Mouse (Mus musculus) adipose tissue, adult 10 weeks (tissue): ENCODE results near the gene Mapkapk5. TPM values are rescaled to one million over a fixed set of nuclear protein-coding genes. Genes with fewer than 3 reads are reported as not detected.

Experiments used
- polyA plus RNA-seq: library from polyadenylated mRNA; stranded (reverse); fragments of 350-450 nt; fragmentation: Illumina TruSeq; extraction: RNeasy Lipid Tissue Mini Kit (QIAGEN cat#74804); gene quantifications from one replicate; pipeline ENCODE4 v1.2.3, GENCODE M21; 2014; ENCODE audit warnings: low read depth, low replicate concordance

The Mapkapk5 gene
- 58.8 TPM for polyA plus RNA-seq

DNA sequence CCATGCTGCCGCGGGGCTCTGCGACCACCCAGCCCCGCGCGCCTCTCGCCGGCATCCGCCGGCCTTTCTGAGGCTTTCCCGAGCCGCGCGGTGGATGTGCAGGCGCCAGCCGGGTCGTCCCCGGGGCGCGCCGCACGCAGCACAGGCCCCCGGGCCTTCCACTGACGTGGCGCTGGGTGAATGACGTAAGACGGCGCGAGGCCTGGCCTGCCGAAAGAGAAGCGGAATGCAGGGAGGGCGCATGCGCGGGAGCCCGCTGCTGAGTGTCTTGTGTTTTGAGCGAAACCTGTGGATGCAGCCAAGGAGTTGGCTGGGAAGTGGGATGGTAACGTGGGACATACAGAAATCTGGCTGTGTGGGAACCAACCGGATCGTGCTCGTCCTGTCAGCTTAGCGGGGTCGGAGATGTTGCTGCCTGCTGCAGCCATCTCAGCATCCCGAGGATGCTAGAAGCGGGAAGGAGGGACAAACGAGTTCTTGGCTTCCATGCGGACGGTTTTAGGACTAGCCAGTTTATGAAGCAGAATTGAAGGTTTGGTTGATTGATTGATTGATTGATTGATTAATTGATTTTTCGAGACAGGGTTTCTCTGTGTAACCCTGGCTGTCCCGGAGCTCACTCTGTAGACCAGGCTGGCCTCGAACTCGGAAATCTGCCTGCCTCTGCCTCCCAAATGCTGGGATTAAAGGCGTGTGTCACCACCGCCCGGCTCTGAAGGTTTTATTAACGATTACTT, at the start of gene Mapkapk5:
Mapkapk5 (minus strand) TSS at position 113 of the 737 bp plus-strand sequence.

DNA sequence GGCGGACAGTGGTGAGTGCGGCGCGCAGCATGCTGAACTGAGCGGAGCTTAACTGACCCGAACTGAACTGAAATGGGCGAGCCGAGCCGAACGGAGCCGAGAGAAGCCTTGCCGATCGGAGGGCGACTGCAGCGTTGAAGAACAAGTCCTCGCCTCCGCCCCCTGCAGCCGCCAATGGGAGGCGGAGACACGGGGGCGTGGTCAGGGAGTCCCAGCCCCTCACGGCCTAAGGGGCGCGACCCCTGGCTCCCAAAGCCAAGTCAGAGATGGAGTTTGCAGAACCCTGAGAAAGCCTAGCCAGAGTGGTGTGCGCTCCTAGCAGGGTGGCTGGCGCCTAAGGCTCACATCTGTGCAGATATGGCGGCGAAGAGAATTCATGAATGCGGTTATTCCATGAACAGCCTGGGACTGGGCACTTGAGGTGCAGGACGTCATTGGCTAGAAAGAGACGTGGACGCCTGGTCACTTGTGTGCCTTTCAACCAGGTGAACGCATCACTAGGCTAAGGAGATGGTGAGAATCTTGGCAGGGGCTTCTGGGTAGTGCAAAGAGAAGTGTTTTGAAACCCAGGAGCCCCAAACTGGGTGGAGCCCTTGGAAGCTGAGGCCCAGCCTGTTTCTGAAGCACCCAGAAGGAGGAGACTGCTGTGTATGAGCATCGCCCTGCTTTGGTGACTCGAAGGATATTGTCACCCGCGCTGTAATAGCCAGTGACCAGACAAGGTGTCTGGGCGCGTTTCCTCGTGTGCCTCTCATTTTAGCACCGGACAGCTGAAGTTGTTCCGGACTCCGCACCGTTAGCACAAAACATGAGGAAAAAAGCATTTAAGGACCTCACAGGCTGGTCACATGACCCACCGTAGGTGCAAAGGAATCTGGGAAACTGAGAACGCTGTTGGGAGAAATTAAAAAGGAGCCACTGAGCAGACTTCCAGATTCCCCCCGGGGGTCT, 48.0 kb upstream of the Mapkapk5 start, which contains the start of gene Aldh2:
Aldh2 (minus strand) TSS at position 374 of the 951 bp plus-strand sequence.

DNA sequence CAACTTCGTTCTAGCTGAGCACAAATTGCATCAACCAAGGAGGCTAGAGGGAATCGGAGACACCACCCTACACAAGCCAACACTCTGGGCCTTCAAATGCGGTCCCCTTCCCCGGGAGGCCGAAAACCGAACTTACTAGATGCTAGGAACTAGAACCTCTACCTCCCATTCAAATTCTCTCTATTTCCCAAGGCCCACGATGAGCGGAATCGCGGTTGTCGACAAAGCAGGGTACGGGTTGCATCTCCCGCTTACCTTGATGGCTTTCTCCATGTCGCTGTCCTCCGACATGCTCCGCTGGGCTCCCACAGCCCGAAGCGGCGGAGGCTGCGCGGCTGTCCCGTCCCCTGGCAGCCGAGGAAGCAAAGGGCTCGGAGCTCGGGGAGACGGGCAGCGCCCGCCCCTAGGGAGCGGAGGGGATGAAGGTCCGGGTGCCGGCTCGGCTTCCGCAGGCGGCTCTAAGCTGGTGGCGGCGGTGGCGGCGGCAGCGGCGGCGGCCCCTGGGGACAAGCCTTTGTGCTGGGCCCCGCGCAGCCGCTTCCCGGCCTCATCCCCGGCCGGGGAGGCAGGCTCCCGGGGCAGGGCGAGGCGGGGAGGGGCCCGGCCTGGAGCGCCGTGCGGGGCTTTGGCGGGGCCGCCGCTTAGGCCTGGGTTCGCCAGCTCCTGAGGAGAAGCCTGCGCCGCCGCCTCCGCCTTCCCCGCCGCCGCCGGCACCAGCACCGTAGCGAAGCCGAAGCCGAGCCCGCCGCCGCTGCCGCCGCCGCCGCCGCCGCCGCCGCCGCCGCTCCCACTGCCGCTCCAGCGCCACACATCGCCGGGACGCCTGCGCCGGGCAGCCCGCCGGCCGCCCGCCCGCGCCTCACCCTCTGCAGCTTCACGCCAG, 554 bp downstream of the Mapkapk5 start, which contains the start of the genes Adam1a and Gm42878:
Adam1a (minus strand) TSS at position 573 of the 883 bp plus-strand sequence.
Gm42878 (minus strand) TSS at position 573 of the 883 bp plus-strand sequence.

DNA sequence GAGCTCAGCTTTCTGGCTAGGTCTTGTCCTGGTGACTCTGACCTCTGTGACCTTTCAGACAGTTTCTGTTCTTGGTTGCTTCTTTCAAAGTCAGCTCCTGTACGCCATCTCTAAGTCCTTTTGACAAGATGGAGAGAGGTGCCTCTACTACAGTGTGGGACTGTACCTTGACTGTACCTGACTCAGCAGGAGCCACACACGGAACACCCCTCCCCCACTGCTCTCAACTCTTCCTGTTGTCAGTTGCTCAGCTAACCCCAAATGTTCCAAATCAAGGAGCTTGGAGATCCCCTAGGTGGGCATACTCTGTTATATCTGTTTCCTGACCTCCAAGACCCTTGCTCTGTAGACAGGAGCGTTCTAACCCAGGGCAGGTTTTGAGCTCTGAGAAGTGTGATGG, 42.5 kb downstream of the Mapkapk5 start, which contains the start of gene Adam1b:
Adam1b (minus strand) TSS at position 205 of the 400 bp plus-strand sequence.

Other genes starting within 250 kb of the Mapkapk5 start
- gene Trafd1, start 160.3 kb downstream of the Mapkapk5 start, polyA plus RNA-seq, result 79.0 TPM
- gene Naa25, start 148.0 kb downstream of the Mapkapk5 start, polyA plus RNA-seq, result 10.2 TPM
- gene Tmem116, start 94.0 kb downstream of the Mapkapk5 start, polyA plus RNA-seq, result 4.9 TPM
- 212 TPM for gene Erp29, start 93.4 kb downstream of the Mapkapk5 start, polyA plus RNA-seq
- 2.4 TPM for gene Adam1b, start 42.5 kb downstream of the Mapkapk5 start, polyA plus RNA-seq
- 6.5 TPM for gene Adam1a, start 423 bp downstream of the Mapkapk5 start, polyA plus RNA-seq
- gene Gm42878, start 423 bp downstream of the Mapkapk5 start, polyA plus RNA-seq, result not detected
- 893 TPM for gene Aldh2, start 47.9 kb upstream of the Mapkapk5 start, polyA plus RNA-seq
- gene Acad12, start 73.0 kb upstream of the Mapkapk5 start, polyA plus RNA-seq, result 19.0 TPM
- 12.7 TPM for gene Acad10, start 114.6 kb upstream of the Mapkapk5 start, polyA plus RNA-seq
- 37.9 TPM for gene Brap, start 114.7 kb upstream of the Mapkapk5 start, polyA plus RNA-seq
- 76.9 TPM for gene Atxn2, start 165.4 kb upstream of the Mapkapk5 start, polyA plus RNA-seq